Mouse (Mus musculus): ENCODE measurements around the gene F2rl3. TPM values are rescaled to one million over a fixed set of nuclear protein-coding genes. Genes with fewer than 3 reads are reported as not detected.
A peak's percentile ranks its signal among the peaks of the same experiment; 100 is the strongest.

Gene F2rl3
- polyA plus RNA-seq (2016; fragmentation: Nextera tagmentation; extraction: Ambion mirVana) = 1.8 and 2.2 TPM in 2 replicates

- Histone ChIP-seq H3K9ac (no peak within 1 kb of the TSS), H3K27me3 (no peaks in the 10 kb centered on the region), H3K4me2 (replicated peaks) (no peak within 1 kb of the TSS), H3K9me3 (no peaks in the 10 kb centered on the region), H3K4me3 (no peak within 1 kb of the TSS), H3K27ac (no peak within 1 kb of the TSS), H3K36me3 (peaks cover 28% of the 10 kb centered on the region), H3K4me1 (no peaks in the 10 kb centered on the region)
- 74% methylated on average over 7 of the region's 7 CpGs for WGBS
- no peak for ATAC-seq (ENCODE audit: insufficient number of reproducible peaks, insufficient read depth, low FRiP score, low TSS enrichment)
Measured at GRCm38 (mm10) chr8:72761322-72762051, at the start of gene F2rl3. TSS of gene F2rl3 (plus strand) at chr8:72761880.

GRCm38 (mm10) chr8:72712569-72712968 lies 49.1 kb upstream of the F2rl3 start:
- Histone ChIP-seq H3K9me3 (no peaks in the 10 kb centered on the region), H3K27me3 (no peaks in the 10 kb centered on the region), H3K9ac (no peak overlapping the region), H3K36me3 (no peaks in the 10 kb centered on the region), H3K4me1 (no peaks in the 10 kb centered on the region), H3K4me3 (no peak overlapping the region), H3K27ac (no peak overlapping the region), H3K4me2 (replicated peaks) (no peak overlapping the region)
- ATAC-seq (ENCODE audit: insufficient number of reproducible peaks, insufficient read depth, low FRiP score, low TSS enrichment) = no peak
- 20% methylated on average over 6 of the region's 6 CpGs for WGBS

- Histone ChIP-seq H3K4me1 (no peaks in the 10 kb centered on the region), H3K36me3 (no peaks in the 10 kb centered on the region), H3K27ac (no peak overlapping the region), H3K27me3 (no peaks in the 10 kb centered on the region), H3K4me2 (replicated peaks) (no peak overlapping the region), H3K9ac (no peak overlapping the region), H3K4me3 (no peak overlapping the region), H3K9me3 (no peaks in the 10 kb centered on the region)
- no peak for ATAC-seq (ENCODE audit: insufficient number of reproducible peaks, insufficient read depth, low FRiP score, low TSS enrichment)
- WGBS = 78% methylated on average over 5 of the region's 5 CpGs
Measured at GRCm38 (mm10) chr8:72716594-72716993, 45.1 kb upstream of the F2rl3 start.

DNA sequence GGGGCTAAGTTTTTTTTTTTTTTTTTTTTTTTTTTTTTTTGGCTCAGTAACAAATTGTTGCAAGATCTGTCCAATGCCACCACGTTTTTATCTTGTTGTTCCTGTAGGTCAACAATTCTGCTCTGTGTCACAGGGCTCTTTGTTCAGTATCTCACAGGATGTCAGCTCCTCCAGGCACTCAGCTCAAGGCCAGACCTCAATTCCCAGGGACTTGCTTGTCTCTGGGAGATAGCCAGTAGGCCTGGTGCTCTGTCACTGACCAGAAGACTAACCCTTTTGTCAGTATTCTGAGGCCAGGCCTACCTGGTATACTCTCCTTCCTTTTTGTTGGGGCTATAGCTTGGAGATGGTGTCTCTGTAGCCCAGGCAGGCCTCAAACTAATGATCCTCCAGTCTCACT lies 41.1 kb upstream of the F2rl3 start:
- Histone ChIP-seq H3K9me3 (no peaks in the 10 kb centered on the region), H3K36me3 (peaks cover 7% of the 10 kb centered on the region), H3K9ac (no peak overlapping the region), H3K4me1 (peaks cover 7% of the 10 kb centered on the region), H3K4me3 (no peak overlapping the region), H3K27me3 (no peaks in the 10 kb centered on the region), H3K4me2 (replicated peaks) (no peak overlapping the region), H3K27ac (no peak overlapping the region)
- WGBS = 19% methylated on average over 1 of the region's 1 CpGs
- ATAC-seq (ENCODE audit: insufficient number of reproducible peaks, insufficient read depth, low FRiP score, low TSS enrichment) = no peak

GRCm38 (mm10) chr8:72722769-72723650 lies 38.7 kb upstream of the F2rl3 start, which contains the start of gene Sin3b:
TSS of gene Sin3b (plus strand) at chr8:72723285.
- H3K36me3 ChIP-seq = peaks cover 32% of the 10 kb centered on the region
- H3K27ac ChIP-seq = peak within 1 kb of the TSS; percentile 36; the same call in 1 of the 2 replicates
- peak within 1 kb of the TSS; percentile 80 for H3K4me2 ChIP-seq (replicated peaks)
- 13% methylated on average over 56 of the region's 56 CpGs for WGBS
- ATAC-seq (ENCODE audit: insufficient number of reproducible peaks, insufficient read depth, low FRiP score, low TSS enrichment) = peak; percentile 95
- peak within 1 kb of the TSS; percentile 95 for H3K9ac ChIP-seq
- H3K27me3 ChIP-seq = no peaks in the 10 kb centered on the region
- peaks cover 7% of the 10 kb centered on the region for H3K4me1 ChIP-seq
- H3K4me3 ChIP-seq = peak within 1 kb of the TSS; percentile 96
- no peaks in the 10 kb centered on the region for H3K9me3 ChIP-seq

DNA sequence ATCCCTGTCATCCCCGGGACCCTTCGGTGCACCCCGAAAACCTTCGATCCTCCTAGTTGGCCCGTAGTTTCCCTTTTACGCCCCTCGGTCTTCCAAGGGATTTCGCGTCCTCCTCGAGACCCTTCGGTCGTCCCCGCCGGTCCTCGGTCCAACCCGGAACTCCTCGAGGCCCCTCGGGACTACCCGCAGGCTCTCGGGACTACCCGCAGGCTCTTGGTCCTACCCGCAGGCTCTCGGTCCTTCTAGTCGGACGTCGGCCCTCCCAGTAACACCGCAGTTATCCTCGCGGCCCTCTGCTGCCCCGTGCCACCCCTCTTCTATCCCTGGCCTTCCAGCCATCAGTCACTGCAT lies 38.1 kb upstream of the F2rl3 start:
- under 1% methylated on average over 30 of the region's 30 CpGs for WGBS

GRCm38 (mm10) chr8:72728636-72729035 lies 33.0 kb upstream of the F2rl3 start:
- ATAC-seq (ENCODE audit: insufficient number of reproducible peaks, insufficient read depth, low FRiP score, low TSS enrichment) = no peak
- Histone ChIP-seq H3K9me3 (no peaks in the 10 kb centered on the region), H3K27me3 (no peaks in the 10 kb centered on the region), H3K4me3 (no peak overlapping the region), H3K4me1 (peaks cover 7% of the 10 kb centered on the region), H3K27ac (no peak overlapping the region), H3K36me3 (peaks cover 85% of the 10 kb centered on the region), H3K4me2 (replicated peaks) (no peak overlapping the region), H3K9ac (no peak overlapping the region)
- 95% methylated on average over 1 of the region's 1 CpGs for WGBS

More for the DNA sequence above, 38.1 kb upstream of the F2rl3 start:
- H3K27ac ChIP-seq = no peak overlapping the region
- no peaks in the 10 kb centered on the region for H3K9me3 ChIP-seq
- peak overlapping the region; percentile 95 for H3K9ac ChIP-seq
- H3K4me2 ChIP-seq (replicated peaks) = peak overlapping the region; percentile 80
- H3K4me1 ChIP-seq = peaks cover 7% of the 10 kb centered on the region
- H3K4me3 ChIP-seq = peak overlapping the region; percentile 96
- no peaks in the 10 kb centered on the region for H3K27me3 ChIP-seq
- peak; percentile 47; the same call in 1 of the 2 replicates for ATAC-seq (ENCODE audit: insufficient number of reproducible peaks, insufficient read depth, low FRiP score, low TSS enrichment)
- peaks cover 38% of the 10 kb centered on the region for H3K36me3 ChIP-seq

DNA sequence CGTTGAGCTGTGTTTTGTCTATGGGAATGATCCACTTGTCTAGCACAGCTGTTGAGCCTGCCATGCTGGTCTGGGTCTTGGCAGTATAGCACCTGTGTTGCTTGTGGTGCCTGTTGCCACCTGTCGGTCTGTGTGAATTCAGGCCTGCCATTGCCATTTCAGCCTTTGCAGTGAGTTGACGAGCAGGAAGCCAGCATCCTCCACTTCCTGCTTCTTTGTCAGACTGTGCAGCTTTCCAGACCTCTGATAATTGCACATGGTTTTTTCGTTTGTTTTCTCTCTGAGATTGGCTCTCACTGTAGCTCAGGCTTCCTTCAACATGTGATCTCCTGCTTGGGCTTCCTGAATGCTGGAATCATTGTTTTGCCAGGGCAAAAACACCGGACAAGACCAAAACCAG lies 26.7 kb upstream of the F2rl3 start:
- WGBS = 80% methylated on average over 5 of the region's 5 CpGs

DNA sequence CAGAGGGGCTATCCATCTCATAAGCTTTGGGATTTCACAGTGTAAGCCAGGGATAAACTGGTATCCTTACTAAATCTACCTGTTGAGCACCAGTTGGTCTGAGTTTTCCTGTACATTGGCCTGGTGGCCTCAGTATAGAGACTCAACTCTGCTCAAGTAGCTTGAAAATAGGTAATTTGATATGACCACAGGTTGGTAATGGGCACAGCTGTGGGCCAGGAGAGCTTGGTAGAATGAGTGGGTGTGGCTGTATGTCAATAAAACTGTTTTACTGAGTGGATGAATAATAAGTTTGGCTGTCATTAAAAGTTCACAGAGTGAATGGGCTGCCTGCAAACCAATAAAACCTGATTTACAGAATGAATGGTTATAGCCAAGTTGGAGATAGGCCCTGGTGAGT lies 24.8 kb upstream of the F2rl3 start:
- H3K4me2 ChIP-seq (replicated peaks) = no peak overlapping the region
- no peak overlapping the region for H3K9ac ChIP-seq
- no peaks in the 10 kb centered on the region for H3K27me3 ChIP-seq
- no peak overlapping the region for H3K27ac ChIP-seq
- H3K4me1 ChIP-seq = no peaks in the 10 kb centered on the region
- ATAC-seq (ENCODE audit: insufficient number of reproducible peaks, insufficient read depth, low FRiP score, low TSS enrichment) = no peak
- H3K9me3 ChIP-seq = no peaks in the 10 kb centered on the region
- H3K36me3 ChIP-seq = peaks cover 88% of the 10 kb centered on the region
- H3K4me3 ChIP-seq = no peak overlapping the region

More for the DNA sequence above, 26.7 kb upstream of the F2rl3 start:
- Histone ChIP-seq H3K9me3 (no peaks in the 10 kb centered on the region), H3K9ac (no peak overlapping the region), H3K4me3 (no peak overlapping the region), H3K4me2 (replicated peaks) (no peak overlapping the region), H3K36me3 (peaks cover 95% of the 10 kb centered on the region), H3K4me1 (no peaks in the 10 kb centered on the region), H3K27ac (no peak overlapping the region), H3K27me3 (no peaks in the 10 kb centered on the region)
- ATAC-seq (ENCODE audit: insufficient number of reproducible peaks, insufficient read depth, low FRiP score, low TSS enrichment) = no peak

DNA sequence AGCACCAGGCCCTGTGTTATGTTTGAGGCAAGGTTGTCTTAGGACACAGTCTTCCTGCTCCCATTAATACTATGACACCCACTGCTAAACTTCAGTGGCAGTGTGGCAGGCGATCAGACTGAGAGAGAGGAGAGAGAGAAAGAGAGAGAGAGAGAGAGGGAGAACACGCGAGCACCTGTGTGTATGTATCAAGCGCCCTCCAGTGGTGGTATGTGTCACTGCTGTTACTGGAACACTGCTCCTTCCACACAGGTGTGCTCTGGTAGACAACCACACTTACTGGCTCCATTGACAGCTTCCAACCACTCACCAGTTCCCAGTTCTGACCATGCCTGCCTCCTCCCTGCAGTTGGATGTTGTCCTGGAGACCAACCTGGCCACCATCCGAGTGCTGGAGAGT lies 15.6 kb upstream of the F2rl3 start:
- ATAC-seq (ENCODE audit: insufficient number of reproducible peaks, insufficient read depth, low FRiP score, low TSS enrichment) = no peak
- Histone ChIP-seq H3K4me1 (no peaks in the 10 kb centered on the region), H3K27ac (no peak overlapping the region), H3K9ac (no peak overlapping the region), H3K4me3 (no peak overlapping the region), H3K9me3 (no peaks in the 10 kb centered on the region), H3K4me2 (replicated peaks) (no peak overlapping the region), H3K27me3 (no peaks in the 10 kb centered on the region), H3K36me3 (peaks cover 91% of the 10 kb centered on the region)
- 48% methylated on average over 5 of the region's 5 CpGs for WGBS

DNA sequence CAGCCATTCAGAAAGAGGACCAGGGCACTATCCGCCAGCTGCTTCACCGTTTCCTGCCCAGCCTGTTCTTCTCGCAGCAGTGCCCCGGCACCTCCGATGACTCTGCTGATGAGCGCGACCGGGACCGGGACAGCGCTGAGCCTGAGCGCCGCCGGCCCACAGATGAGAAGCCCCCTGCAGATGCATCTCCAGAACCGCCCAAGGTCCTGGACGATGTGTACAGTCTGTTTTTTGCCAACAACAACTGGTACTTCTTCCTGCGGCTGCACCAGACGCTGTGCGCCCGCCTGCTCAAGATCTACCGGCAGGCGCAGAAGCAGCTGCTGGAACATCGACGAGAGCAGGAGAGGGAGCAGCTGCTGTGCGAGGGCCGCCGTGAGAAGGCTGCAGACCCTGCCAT lies 11.8 kb upstream of the F2rl3 start:
- Histone ChIP-seq H3K27me3 (no peaks in the 10 kb centered on the region), H3K27ac (no peak overlapping the region), H3K9ac (no peak overlapping the region), H3K4me3 (no peak overlapping the region), H3K4me2 (replicated peaks) (no peak overlapping the region), H3K9me3 (no peaks in the 10 kb centered on the region), H3K4me1 (no peaks in the 10 kb centered on the region), H3K36me3 (peaks cover 89% of the 10 kb centered on the region)
- no peak for ATAC-seq (ENCODE audit: insufficient number of reproducible peaks, insufficient read depth, low FRiP score, low TSS enrichment)
- 91% methylated on average over 26 of the region's 26 CpGs for WGBS

DNA sequence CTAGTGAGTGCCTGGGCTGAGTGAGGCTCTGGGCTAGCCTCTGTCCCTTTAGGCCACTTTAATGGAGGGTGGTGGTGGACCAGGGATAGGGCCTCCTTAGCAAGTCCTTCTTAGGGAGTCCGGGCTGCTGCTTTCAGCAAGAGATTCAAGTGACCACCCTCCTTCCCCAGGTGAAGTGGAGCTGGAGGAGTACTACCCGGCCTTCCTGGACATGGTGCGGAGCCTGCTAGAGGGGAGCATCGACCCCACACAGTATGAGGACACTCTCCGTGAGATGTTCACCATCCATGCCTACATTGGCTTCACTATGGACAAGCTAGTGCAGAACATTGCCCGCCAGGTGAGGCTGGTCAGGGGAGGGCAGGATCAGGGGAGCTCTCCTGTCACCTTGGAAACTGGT lies 11.4 kb upstream of the F2rl3 start:
- Histone ChIP-seq H3K4me3 (no peak overlapping the region), H3K27me3 (no peaks in the 10 kb centered on the region), H3K36me3 (peaks cover 86% of the 10 kb centered on the region), H3K9me3 (no peaks in the 10 kb centered on the region), H3K4me1 (no peaks in the 10 kb centered on the region), H3K4me2 (replicated peaks) (no peak overlapping the region), H3K27ac (no peak overlapping the region), H3K9ac (no peak overlapping the region)
- WGBS = 94% methylated on average over 6 of the region's 6 CpGs
- ATAC-seq (ENCODE audit: insufficient number of reproducible peaks, insufficient read depth, low FRiP score, low TSS enrichment) = no peak

Data from embryonic facial prominence, embryonic 12.5 days (tissue).